Mouse (Mus musculus) right cerebral cortex, postnatal 36 days (tissue): Measurements from ENCODE around the gene Camta1.

Experiments used
- DNase-seq, 2 experiments: peaks; one replicate each; pipeline ENCODE4 v3.0.0; 2022; ENCODE audit warnings: low spot score in 2 of 2, mixed read lengths in 1 of 2

The Camta1 gene

DNA sequence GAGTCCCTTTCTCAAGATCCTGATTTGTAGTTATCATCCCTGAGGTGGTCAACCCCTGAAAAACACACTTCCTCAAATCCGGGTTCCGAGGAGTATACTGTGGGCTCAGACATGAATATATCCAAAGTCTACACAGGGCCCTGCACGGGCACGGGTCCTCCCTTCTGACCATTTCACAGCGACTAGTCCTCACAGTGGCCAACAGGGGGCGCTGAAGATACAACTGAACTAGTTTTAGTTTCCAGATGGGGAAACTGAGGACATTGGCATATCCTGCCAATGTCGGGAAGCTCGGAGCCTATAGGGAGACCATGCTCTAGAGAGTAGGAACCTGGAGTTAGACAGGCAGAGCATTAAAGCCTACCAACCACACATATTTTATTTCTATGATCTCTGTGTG lies 530.7 kb downstream of the Camta1 start:
- no peak for DNase-seq

- no peak for DNase-seq
These were observed 533.6 kb downstream of the Camta1 start for GRCm38 (mm10) chr4:151328071-151328470.

DNA sequence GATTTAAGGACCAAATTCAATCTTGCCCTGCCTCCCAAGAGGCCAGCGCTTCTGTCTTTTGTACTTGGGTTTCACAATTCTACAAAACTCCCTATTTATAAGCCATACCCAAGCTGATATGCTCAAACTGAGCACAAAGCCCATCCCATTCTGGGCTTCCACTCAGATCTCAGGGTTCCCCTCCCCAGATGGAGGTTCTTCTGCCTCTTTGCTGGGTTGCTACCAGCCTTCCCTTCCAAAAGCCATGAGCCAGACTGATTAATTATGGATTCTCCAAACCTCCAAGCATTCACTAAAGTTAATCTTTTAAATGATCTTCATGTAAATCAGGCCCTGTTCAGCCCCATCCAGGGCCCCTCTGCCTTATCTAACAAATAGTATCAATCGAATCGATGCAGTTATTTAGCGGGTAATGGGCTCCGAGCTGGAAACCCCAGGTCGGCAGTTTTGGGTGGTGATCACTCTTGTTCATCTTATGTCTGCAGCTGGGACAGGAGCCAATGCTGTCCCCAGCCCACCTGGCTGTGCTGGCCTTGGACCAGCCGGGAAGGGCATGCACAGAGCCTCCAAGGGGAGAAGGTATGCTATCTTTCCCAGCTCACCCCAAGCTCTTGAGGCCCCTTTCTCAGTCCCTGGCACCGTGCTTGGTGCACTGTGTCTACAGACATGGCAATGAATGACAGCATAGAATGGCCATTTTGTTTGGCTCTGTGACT lies 534.5 kb downstream of the Camta1 start:
- no peak for DNase-seq

GRCm38 (mm10) chr4:151316428-151316827 lies 545.2 kb downstream of the Camta1 start:
- no peak for DNase-seq

DNA sequence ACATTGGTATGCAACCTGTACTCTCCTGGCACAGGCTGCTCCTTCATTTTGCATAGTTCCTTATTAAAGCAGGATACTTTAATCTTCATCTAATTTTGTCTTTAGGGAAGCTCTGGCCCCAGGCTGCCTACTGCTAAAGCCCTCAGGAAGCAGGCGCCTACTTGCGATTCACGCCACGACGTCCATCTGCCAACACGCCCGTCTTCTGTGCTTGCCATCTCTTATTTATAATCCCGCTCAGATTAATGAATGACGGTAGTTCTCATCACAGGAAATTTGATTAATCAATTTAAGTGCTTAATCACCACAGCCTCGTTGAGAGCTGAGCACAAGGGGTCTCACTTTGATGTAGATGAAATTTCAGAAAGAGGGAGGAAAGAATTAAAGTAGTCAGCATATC lies 546.0 kb downstream of the Camta1 start:
- DNase-seq: no peak

GRCm38 (mm10) chr4:151310773-151311172 lies 550.9 kb downstream of the Camta1 start:
- no peak for DNase-seq

DNA sequence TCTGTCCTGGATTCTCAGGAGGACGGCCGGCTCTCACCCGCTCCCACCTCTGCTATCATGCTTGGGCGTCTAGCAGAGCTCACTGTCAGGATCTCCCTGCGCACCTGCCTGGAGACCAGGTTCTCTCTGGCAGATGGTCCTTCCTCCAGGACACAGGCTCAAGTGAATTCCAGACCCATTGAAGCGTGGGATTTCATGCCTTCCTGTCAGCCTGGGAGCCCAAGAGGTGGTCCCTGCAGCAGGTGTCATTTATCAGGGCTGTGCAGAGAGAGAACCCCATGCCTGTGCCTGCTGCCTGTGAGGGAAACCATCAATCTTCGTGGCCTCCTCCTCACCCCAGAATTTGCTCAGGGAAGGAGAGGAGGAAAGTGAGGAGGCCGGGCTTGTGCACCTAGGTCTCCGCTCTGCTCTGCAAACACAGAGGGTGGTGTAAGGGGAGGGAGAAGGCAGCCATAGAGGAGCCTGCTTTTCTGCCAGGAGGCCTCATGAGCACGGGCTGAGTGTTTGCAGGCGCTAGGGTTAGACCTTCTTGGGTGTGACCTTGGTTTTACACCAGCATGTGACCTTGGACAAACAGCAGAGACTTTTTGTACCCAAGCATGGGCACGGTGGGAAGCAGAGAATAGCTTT lies 551.5 kb downstream of the Camta1 start:
- DNase-seq: no peak

DNA sequence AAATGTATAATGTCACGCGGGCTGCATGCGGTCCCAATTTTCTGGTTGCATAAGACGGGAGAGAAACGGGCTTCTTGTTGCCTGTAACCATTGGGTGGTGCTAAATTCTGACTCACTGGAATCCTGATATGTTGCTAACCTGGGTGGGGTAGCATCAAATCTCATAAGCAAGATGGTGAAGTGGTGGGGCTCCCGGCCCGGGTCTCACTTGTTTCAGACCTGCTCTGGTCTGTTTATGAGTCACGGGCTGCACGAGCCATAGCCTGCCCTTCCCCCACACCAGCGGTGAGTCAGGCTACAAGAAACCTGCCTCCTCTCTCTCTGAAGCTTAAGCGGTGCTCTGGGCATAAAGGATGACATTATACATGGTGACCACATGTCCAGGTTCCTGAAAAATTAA lies 554.8 kb downstream of the Camta1 start:
- DNase-seq: peak in 1 of 2 experiments; percentile 22

DNA sequence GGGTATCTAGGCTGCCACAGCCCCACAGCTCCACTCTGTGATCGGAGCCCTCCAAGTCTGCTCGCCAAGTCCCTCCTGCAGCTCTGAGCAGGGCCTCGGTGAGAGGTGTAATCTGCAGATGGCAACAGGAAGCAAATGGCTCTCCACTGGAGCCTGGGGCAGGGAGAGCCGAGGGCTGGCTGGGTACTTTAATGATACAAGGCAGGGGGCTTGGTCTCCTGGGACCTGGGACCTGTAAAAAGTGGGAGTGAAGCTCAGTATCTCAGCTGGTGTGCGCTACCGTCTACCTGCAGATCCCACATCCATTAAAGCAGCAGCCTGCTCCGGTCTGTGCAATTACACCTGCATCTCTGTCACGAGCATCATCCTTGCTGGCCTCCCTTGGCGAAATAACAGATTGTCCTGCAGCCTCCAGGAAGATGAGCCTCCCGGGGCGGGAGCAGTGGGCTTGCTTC lies 555.3 kb downstream of the Camta1 start:
- DNase-seq: no peak

GRCm38 (mm10) chr4:151305761-151306160 lies 555.9 kb downstream of the Camta1 start:
- DNase-seq: no peak

- DNase-seq: no peak
These were observed 557.7 kb downstream of the Camta1 start for GRCm38 (mm10) chr4:151303931-151304330.

DNA sequence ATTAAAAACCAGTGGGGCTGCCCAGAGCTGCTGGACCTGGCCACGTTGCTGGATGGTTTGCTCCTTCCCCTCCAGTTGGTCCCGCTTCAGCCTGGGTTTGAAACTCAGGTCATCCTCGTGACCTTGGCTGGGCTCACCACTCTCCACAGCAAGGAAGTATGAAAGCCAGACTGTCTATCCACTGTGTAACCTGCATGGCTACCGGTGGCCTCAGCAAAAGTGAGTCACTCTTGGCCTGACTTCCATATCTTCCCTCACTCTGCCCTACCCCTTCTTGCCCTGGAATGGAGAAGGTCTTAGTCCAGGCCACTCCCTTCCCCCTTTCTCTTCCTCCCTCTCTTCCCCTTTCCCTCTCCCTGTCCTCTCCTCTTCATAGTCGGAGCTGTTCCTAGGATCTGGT lies 558.2 kb downstream of the Camta1 start:
- no peak for DNase-seq

DNA sequence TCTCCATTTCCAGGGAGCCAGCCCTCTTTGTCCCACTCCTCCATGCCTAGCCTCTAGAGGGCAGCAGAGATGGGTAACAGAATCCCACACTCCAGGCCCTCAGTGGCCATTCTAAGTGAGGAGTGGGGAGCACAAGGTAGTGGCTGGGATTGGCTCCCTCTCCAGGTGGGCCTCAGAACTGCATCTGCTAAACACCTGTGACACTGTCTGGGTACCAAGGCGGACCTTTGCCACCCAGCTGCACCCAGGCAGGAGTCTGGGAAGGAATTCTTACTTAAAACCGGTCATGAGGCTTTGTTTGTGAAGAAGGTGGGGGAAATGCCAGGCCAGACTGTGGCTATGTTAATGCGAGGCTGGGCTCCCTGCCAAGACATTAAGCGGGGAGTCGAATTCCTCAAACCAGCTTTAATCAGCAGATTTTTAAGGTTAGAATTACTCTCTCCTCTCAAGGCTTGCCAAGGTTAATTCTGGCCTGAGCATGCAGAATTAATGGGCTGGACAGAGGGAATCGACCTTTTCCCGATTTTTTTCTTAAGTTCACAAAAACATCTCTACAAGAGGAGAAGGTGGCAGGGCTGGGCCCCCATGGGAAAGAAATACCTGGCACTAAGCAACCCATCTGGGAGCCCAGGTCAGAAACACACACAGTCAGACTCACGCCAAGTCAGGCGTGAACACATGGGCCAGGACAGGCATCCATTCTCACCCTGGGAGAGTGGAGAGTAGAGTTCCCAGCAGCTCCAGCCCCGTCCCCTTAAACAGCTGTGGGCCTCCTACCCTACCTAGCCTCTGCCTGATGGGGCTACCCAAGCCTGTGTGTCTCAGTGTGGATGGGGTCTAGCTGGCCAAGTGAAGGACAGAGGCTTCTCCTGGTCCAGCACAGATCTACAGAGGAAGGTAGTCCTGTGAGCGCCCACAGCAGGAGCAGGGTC lies 559.2 kb downstream of the Camta1 start:
- DNase-seq: no peak

- DNase-seq: no peak
These were observed 560.3 kb downstream of the Camta1 start for GRCm38 (mm10) chr4:151301337-151301736.

DNA sequence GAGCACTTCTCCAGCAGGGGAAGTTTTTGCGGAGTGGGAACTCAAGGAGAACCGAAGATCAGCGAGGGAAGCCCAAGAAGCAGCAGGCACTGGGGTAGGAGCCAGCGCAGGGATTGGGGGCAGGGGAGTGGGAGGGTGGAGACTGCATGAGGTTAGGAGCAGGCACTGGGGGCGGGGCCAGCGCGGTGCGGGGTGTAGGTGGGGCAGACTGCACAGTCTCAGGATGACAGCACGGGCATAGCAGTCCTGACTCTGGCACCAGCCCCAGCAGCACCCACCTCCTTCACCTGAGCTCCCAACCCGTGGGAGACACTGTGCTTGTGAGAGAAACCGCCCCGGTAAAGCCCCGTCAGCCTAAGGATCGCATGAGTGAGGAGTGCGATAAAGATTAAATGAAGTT lies 561.0 kb downstream of the Camta1 start:
- peak in 1 of 2 experiments; percentile 20 for DNase-seq

DNA sequence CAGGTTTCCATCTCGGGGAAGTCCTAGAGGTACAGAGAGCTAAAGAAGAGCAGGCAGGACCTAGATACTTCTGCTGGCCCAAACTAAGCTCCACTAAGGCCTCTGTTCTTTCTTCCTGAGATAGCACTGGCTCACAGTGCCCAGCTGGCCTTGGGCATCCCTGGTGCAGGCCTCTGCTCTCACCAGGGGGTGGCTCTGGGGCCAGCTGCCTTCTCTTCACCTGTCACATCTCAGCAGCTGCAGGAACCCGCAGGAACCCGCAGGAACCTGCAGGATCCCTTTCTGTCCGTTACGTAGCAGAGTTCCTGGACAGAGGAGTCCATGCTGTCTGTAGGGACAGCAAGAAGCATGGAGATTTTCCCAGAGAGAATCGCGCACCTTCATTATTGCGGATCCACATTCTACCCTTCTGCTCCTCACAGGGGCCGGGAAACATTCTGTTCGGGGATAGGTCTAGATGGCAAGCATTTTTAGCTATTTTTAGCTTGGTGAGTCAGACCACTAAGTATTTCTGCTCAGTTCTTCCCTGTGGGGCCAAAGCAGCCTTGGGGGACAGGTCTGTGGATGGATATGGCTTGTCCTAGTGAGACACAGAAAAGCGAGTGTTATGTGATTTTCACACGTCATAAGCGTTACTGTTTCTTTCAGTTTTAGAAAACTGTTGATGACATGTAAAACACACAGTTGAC lies 566.0 kb downstream of the Camta1 start:
- no peak for DNase-seq

DNA sequence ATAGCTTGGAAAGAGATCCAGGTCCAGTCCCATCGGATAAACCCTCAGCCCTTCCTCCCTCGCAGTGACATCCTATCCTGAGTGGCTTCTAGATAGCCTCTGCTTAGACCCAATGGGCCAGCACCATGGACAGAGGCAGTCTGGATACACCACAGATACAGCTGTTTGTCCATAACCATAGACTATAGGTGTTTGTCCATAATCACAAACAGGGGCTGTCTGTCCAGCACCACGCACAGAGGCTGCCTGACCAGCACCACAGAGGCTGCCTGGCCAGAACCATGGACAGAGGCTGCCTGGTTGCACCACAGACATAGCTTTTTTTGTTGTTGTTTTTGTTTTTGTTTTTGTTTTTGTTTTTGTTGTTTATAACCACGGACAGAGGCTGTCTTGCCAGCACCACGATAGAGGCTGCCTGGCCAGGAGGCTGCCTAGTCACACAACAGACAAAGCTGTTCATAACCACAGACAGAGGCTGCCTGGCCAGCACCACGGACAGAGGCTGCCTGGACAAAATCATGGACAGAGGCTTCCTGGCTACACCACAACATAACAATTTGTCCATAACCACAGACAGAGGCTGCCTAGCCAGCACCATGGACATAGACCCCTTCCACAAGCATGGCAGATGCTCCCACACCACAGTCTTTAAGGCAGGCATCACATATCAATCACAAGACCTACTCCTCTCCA lies 572.6 kb downstream of the Camta1 start:
- DNase-seq: no peak

DNA sequence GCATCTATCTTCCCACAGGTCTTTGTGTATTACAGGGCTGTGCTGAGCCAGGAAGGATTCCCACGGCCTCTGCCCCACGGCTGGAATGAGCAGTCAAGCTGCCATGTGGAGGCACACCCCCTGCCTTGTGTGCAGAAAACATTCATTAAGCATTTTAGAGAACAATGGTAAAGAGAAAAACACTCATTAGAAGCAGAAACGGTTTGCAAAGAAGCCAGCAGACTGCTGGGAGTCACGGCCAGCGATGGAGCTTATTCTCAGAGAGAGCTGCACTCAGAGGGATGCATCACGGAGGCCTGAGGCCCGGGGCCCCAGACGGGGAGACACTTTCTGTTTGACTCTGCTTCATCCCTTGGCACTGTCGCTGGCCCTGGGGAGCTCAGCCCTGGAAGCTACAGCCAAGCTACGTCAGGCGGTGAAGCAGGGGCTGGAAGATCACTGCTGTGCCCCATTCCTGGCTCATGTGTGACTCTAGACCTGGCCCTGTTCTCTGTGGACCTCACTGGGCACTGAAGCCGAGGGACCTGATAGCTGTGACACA lies 575.7 kb downstream of the Camta1 start:
- DNase-seq: no peak

- DNase-seq: no peak
These were observed 576.2 kb downstream of the Camta1 start for GRCm38 (mm10) chr4:151285432-151285831.

GRCm38 (mm10) chr4:151283092-151283741 lies 578.5 kb downstream of the Camta1 start:
- peak; percentile 42 to 43 for DNase-seq
